Mouse (Mus musculus): ENCODE measurements around the gene Ucn3. TPM values are rescaled to one million over a fixed set of nuclear protein-coding genes. Genes with fewer than 3 reads are reported as not detected.

Ucn3 gene
- total RNA-seq, 2 experiments from 2014 or later = not detected

DNA sequence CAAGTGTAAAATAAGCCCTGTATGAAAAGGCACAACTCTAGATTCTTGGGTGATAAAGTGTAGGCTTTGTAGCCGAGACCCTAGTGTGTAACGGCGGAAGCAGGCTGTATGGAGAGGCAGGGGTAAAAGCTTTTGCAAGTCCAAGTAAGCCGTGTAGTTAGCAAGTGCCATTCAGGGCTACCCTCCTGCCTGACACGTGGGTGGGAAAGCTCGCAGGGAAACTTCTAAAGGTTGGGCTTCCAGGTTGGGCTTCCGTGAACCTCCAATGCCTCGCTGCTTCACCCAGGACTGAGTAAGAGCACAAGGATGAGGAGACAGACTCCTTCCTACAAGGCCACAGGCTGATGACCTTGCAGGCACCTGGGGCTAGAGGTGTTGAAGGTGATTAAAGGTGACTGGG is 50.6 kb downstream of the Ucn3 start:
- no peak for DNase-seq (ENCODE audit: low spot score in 2 of 2)
- intact Hi-C loops (cut with DNase I) = no loop called here

- intact Hi-C loops (cut with DNase I) = no loop called here
- peak; percentile 76 to 88 for DNase-seq (ENCODE audit: low spot score in 2 of 2)
These were observed 51.9 kb downstream of the Ucn3 start for GRCm38 (mm10) chr13:3893126-3893734.

GRCm38 (mm10) chr13:3892601-3893000 is 52.5 kb downstream of the Ucn3 start:
- no peak for DNase-seq (ENCODE audit: low spot score in 2 of 2)
- intact Hi-C loops (cut with DNase I) = no loop called here

GRCm38 (mm10) chr13:3891479-3892087 is 53.6 kb downstream of the Ucn3 start:
- intact Hi-C loops (cut with DNase I) = no loop called here
- DNase-seq (ENCODE audit: low spot score in 2 of 2) = no peak

Small RNA genes within 50 kb of the gene (microRNA-seq; reads per million reads assigned to microRNA genes)
- 0 reads per million in 2 experiments for gene Gm22460

Other genes starting within 250 kb of the Ucn3 start
- not detected for gene Calml3, start 141.0 kb downstream of the Ucn3 start, total RNA-seq (2021)
- gene Calm4, start 107.6 kb downstream of the Ucn3 start, total RNA-seq (2021) = not detected
- not detected for gene Calm5, start 91.2 kb downstream of the Ucn3 start, total RNA-seq (2021)
- 10 to 100 TPM; 32.2 to 41.1 TPM for gene Net1, start 27.1 kb downstream of the Ucn3 start, total RNA-seq (2021)
- gene Tubal3, start 27.1 kb downstream of the Ucn3 start, total RNA-seq (2021) = not detected
- gene Akr1c14, start 103.7 kb upstream of the Ucn3 start, total RNA-seq (2021) = 1 to 10 TPM; 2.1 to 2.4 TPM
- gene Akr1c18, start 205.3 kb upstream of the Ucn3 start, total RNA-seq (2021) = 1 to 10 TPM; 1.4 to 1.6 TPM
- under 1 TPM in 1 of 2 experiments, not detected in 1; 0.99 TPM for gene Akr1c13, start 245.8 kb upstream of the Ucn3 start, total RNA-seq (2021)